Mouse (Mus musculus) neural tube, embryonic 15.5 days (tissue): ENCODE results near the gene Bach1. TPM values are rescaled to one million over a fixed set of nuclear protein-coding genes. Genes with fewer than 3 reads are reported as not detected.

Experiments used
- ATAC-seq: fragments of 200-750 bp; cut with Nextera tagmentation; 2 replicates; pipeline ENCODE4 v1.8.0; 2017; ENCODE audit warnings: mild to moderate bottlenecking, moderate TSS enrichment, moderate library complexity; ENCODE audit not compliant: low FRiP score
- H3K27ac ChIP-seq: fragments of 300-500 bp; sonication (generic); replicated peaks from 2 replicates; pipeline ENCODE4 v1.5.1; 2015; ENCODE audit warnings: mild to moderate bottlenecking, inconsistent platforms
- H3K27me3 ChIP-seq: fragments of 300-500 bp; sonication (generic); replicated peaks from 2 replicates; pipeline ENCODE4 v1.6.1; 2015; ENCODE audit warnings: inconsistent platforms
- H3K36me3 ChIP-seq: fragments of 300-500 bp; sonication (generic); 2 replicates; pipeline ENCODE4 v1.6.1; 2015; ENCODE audit warnings: inconsistent platforms
- H3K4me1 ChIP-seq: fragments of 300-500 bp; sonication (generic); 2 replicates; pipeline ENCODE4 v1.6.1; 2015; ENCODE audit warnings: inconsistent platforms
- H3K4me2 ChIP-seq: fragments of 300-500 bp; sonication (generic); 2 replicates; pipeline ENCODE4 v1.6.1; 2015; ENCODE audit warnings: inconsistent platforms, mild to moderate bottlenecking, moderate library complexity
- H3K4me3 ChIP-seq: fragments of 300-500 bp; sonication (generic); replicated peaks from 2 replicates; pipeline ENCODE4 v1.5.1; 2015; ENCODE audit warnings: mild to moderate bottlenecking, inconsistent platforms
- H3K9ac ChIP-seq: fragments of 300-500 bp; sonication (generic); replicated peaks from 2 replicates; pipeline ENCODE4 v1.6.1; 2015; ENCODE audit warnings: mild to moderate bottlenecking, inconsistent platforms
- H3K9me3 ChIP-seq: fragments of 300-500 bp; sonication (generic); replicated peaks from 2 replicates; pipeline ENCODE4 v1.6.1; 2016; ENCODE audit warnings: inconsistent platforms
- WGBS: fragments of 180-500 bp; shearing (Covaris S2); methylation state at CpG from one replicate; pipeline ENCODE4 v1.1.7; 2015; ENCODE audit warnings: mixed read lengths; 5-methylcytosine and 5-hydroxymethylcytosine counted together
- polyA plus RNA-seq: library from polyadenylated mRNA; unstranded; fragments of >200 nt; fragmentation: Nextera tagmentation; extraction: Ambion mirVana; gene quantifications from 2 replicates; pipeline ENCODE4 v1.2.1, GENCODE M21; 2015

Gene Bach1
- polyA plus RNA-seq, 1 experiment from 2014 or later: 15.7 TPM

DNA sequence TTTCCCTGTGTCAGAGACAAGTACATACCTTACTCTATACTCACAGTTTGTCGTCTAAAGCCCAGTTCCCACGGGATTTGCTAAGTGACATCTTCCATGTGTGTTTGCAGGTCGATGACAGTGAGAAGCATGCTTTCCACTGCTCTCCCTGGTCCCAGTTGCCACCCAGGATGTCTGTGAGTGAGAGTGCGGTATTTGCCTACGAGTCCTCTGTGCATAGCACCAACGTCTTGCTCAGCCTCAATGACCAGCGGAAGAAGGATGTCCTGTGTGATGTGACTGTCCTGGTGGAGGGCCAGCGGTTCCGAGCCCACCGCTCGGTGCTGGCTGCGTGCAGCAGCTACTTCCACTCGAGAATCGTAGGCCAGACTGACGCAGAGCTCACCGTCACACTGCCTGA lies 16.5 kb downstream of the Bach1 start:
- peaks cover 29% of the 10 kb centered on the region for H3K4me1 ChIP-seq
- no peak overlapping the region for H3K9ac ChIP-seq
- H3K27ac ChIP-seq: no peak overlapping the region
- peaks cover 11% of the 10 kb centered on the region for H3K36me3 ChIP-seq
- H3K4me2 ChIP-seq: no peak overlapping the region
- ATAC-seq: no peak
- no peaks in the 10 kb centered on the region for H3K9me3 ChIP-seq
- no peak overlapping the region for H3K4me3 ChIP-seq
- 89% methylated on average over 16 of the region's 16 CpGs for WGBS
- H3K27me3 ChIP-seq: no peaks in the 10 kb centered on the region

DNA sequence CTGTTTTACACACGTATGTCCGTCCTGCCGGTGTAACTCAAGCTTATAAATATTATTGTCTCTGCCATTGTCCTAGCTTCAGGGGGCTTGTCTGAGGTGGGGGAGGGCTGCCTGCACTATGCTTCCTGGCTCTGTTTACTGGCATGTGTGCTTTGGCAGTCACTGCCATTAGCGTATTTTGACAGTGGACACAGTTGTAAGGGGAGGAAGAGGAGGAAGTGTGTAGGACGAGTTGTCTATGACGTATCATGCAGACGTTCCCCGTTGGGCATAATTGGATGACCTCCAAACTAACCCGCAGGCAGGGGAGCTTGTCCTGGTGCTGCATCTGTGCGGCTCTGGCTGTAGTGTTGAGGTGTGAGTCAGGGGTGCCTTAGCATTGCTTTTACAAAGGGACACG lies 17.5 kb downstream of the Bach1 start:
- no peak overlapping the region for H3K4me2 ChIP-seq
- H3K4me3 ChIP-seq: no peak overlapping the region
- H3K27me3 ChIP-seq: no peaks in the 10 kb centered on the region
- ATAC-seq: no peak
- peaks cover 30% of the 10 kb centered on the region for H3K4me1 ChIP-seq
- H3K9me3 ChIP-seq: no peaks in the 10 kb centered on the region
- no peak overlapping the region for H3K27ac ChIP-seq
- H3K9ac ChIP-seq: no peak overlapping the region
- peaks cover 16% of the 10 kb centered on the region for H3K36me3 ChIP-seq
- WGBS: 68% methylated on average over 11 of the region's 11 CpGs

DNA sequence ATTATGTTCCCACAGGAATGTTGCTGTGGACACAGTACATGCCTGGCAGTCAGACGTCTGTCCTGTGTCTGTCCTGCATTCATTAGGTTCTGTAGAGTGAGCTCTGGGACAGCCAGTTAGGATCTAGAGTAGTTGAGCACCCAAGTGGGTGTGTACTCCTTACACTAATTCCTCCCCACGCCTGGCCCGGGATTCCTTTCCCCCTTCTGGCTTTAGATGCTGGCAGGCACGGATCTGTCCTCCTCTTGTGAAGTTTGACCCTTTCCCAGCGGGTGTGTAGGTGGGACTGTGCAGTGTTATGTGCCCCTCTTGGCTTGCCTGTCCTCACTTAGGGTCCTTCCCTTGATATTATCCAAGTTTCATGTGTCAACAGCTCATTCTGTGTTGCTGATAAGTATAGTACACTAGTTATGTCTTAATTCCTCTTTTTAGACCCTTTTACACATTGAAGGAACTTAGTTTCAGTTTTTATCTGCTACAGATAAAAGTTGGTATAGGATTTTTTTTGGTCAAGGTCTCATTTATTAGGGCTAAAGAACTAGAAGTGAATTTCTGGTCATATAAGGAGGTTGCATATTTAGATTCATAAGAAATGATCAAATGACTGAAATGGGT lies 18.4 kb downstream of the Bach1 start:
- no peak overlapping the region for H3K27ac ChIP-seq
- H3K4me1 ChIP-seq: peaks cover 30% of the 10 kb centered on the region
- WGBS: 80% methylated on average over 5 of the region's 5 CpGs
- H3K9ac ChIP-seq: no peak overlapping the region
- H3K36me3 ChIP-seq: peaks cover 21% of the 10 kb centered on the region
- H3K4me3 ChIP-seq: no peak overlapping the region
- no peaks in the 10 kb centered on the region for H3K9me3 ChIP-seq
- ATAC-seq: no peak
- no peaks in the 10 kb centered on the region for H3K27me3 ChIP-seq
- H3K4me2 ChIP-seq: no peak overlapping the region

DNA sequence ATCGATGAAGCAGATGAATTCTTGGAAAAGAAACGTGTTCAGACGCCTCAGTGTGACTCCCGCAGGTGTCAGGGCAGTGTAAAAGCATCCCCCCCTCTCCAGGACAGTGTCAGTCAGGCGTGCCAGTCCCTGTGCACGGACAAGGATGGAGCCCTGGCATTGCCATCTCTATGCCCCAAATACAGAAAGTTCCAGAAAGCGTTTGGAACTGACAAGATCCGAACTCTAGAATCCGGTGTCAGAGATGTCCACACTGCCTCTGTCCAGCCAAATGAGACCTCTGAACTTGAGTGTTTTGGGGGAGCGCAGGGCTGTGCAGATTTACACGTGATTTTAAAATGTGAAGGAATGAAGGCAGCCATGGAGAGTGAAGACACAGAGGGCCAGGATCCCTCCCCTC lies 20.3 kb downstream of the Bach1 start:
- ATAC-seq: no peak
- Histone ChIP-seq H3K4me2 (no peak overlapping the region), H3K9me3 (no peaks in the 10 kb centered on the region), H3K4me3 (no peak overlapping the region), H3K27ac (no peak overlapping the region), H3K4me1 (peaks cover 25% of the 10 kb centered on the region), H3K27me3 (no peaks in the 10 kb centered on the region), H3K36me3 (peaks cover 33% of the 10 kb centered on the region), H3K9ac (no peak overlapping the region)
- WGBS: 92% methylated on average over 11 of the region's 11 CpGs

DNA sequence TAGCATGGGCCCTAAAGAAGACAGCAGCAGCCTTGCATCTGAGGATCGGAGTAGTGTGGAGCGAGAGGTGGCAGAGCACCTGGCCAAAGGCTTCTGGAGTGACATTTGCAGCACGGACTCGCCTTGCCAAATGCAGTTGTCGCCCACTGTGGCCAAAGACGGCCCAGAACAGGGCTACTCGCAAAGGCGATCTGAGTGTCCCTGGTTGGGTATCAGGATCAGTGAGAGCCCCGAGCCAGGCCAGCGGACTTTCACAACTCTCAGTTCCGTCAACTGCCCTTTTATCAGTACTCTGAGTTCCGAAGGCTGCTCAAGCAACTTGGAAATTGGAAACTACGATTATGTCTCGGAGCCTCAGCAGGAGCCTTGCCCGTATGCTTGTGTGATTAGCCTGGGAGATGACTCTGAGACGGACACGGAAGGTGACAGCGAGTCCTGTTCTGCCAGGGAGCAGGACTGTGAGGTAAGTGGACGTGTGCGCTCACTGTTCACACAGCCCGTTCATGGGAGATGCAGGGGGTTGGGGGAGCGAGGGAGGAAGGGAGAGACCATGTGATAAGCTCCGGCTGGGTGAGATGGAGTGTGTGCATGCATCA lies 21.0 kb downstream of the Bach1 start:
- H3K4me2 ChIP-seq: no peak overlapping the region
- no peak overlapping the region for H3K9ac ChIP-seq
- peaks cover 19% of the 10 kb centered on the region for H3K4me1 ChIP-seq
- H3K36me3 ChIP-seq: peaks cover 37% of the 10 kb centered on the region
- ATAC-seq: no peak
- no peak overlapping the region for H3K27ac ChIP-seq
- no peaks in the 10 kb centered on the region for H3K27me3 ChIP-seq
- H3K9me3 ChIP-seq: no peaks in the 10 kb centered on the region
- no peak overlapping the region for H3K4me3 ChIP-seq
- WGBS: 94% methylated on average over 23 of the region's 23 CpGs

DNA sequence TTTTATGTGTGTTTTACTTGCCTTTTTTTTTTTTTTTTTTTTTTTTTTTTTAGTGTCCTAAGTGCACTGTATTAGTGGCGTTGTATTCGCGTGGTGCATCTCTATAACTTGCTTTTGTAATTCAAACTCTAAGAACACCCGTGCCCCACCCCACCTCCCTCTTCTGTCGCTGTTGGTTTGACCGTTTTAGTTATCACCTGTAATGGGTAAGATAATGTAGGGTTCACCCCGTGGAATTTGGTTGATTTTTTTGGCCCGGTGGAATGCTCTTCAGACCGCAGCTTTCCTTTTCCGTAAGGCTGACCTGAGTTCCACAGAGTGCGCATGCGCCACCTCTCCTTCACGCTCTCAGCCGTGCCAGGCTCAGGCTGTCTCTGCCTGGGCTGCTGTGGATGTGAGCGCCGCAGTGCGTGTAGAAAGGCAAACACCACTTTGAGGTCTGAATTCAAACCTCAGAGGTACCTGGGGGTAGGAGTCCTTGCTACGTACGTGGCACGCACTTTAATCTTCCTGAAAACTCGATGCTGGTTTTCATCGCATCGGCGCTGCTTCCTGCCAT lies 22.2 kb downstream of the Bach1 start:
- Histone ChIP-seq H3K9me3 (no peaks in the 10 kb centered on the region), H3K4me1 (peaks cover 9% of the 10 kb centered on the region; the same call in 1 of the 2 replicates), H3K27me3 (no peaks in the 10 kb centered on the region), H3K4me3 (no peak overlapping the region), H3K4me2 (no peak overlapping the region), H3K36me3 (peaks cover 43% of the 10 kb centered on the region), H3K9ac (no peak overlapping the region), H3K27ac (no peak overlapping the region)
- 96% methylated on average over 24 of the region's 24 CpGs for WGBS
- no peak for ATAC-seq

DNA sequence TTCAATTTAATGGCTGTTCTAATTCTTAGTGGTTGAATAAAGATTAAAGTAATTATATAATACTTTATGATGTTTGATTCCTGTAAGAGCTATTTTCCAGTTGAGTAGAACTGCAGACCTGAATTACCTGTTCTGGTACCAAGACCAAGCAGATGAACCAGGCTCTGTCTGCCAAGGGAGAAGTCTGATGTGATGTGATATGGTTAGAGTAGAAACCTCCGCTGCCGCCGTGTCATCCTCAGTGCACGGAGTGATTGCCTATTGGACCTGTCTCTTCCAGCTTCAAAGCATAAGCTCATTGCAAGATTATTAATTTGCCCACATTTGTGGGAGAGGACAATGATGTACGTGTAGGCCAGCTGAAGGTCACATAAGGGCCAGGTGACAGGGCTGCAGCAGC lies 24.1 kb downstream of the Bach1 start:
- no peaks in the 10 kb centered on the region for H3K9me3 ChIP-seq
- no peak for ATAC-seq
- H3K27me3 ChIP-seq: no peaks in the 10 kb centered on the region
- H3K4me3 ChIP-seq: no peak overlapping the region
- 97% methylated on average over 5 of the region's 5 CpGs for WGBS
- H3K9ac ChIP-seq: no peak overlapping the region
- peaks cover 11% of the 10 kb centered on the region; the same call in 1 of the 2 replicates for H3K4me1 ChIP-seq
- H3K27ac ChIP-seq: no peak overlapping the region
- no peak overlapping the region for H3K4me2 ChIP-seq
- H3K36me3 ChIP-seq: peaks cover 45% of the 10 kb centered on the region

DNA sequence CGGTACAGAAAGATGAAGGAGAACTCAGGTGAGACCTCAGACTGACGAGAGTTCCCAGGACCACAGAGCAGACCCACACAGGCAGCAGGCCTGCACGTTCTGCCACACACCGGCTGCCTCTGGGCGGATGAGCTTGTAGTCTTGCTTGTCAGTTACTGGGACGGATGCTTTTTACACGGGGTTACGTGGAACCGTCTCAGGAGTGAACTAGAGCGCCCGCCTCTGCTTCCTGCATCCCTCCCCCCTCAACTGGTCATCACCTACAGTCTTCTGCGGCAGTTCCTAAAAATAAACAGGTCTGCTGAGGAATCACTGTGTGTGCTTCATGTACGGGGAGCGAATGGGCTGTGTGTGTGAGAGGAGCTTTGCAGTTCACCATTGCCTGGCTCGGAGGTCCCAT lies 24.7 kb downstream of the Bach1 start:
- no peak overlapping the region for H3K9ac ChIP-seq
- no peak overlapping the region for H3K27ac ChIP-seq
- H3K9me3 ChIP-seq: no peaks in the 10 kb centered on the region
- H3K36me3 ChIP-seq: peaks cover 45% of the 10 kb centered on the region
- H3K27me3 ChIP-seq: no peaks in the 10 kb centered on the region
- no peak overlapping the region for H3K4me3 ChIP-seq
- no peak overlapping the region for H3K4me2 ChIP-seq
- WGBS: 91% methylated on average over 15 of the region's 15 CpGs
- no peak for ATAC-seq
- peaks cover 11% of the 10 kb centered on the region; the same call in 1 of the 2 replicates for H3K4me1 ChIP-seq

DNA sequence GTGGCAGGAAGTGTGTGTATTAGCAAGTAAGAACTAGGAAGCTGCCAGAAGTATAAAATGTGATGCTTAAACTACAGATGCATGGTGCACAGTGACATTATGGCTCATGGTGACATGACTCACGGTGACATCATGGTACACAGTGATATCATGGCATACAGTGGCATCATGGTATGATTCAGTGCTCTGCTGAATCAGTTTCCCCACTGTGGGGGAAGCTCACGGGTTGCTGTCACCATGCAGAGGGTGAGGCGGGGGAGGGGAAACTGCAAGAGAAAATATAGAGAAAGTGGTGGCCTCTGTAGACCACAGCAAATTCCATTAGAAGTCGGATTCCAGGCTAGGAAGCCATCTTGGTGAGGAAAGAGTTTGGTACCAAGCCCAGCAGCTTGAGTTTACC lies 26.1 kb downstream of the Bach1 start:
- Histone ChIP-seq H3K27me3 (no peaks in the 10 kb centered on the region), H3K4me3 (no peak overlapping the region), H3K4me1 (peaks cover 11% of the 10 kb centered on the region; the same call in 1 of the 2 replicates), H3K9ac (no peak overlapping the region), H3K27ac (no peak overlapping the region), H3K36me3 (peaks cover 47% of the 10 kb centered on the region), H3K9me3 (no peaks in the 10 kb centered on the region), H3K4me2 (no peak overlapping the region)
- 92% methylated on average over 4 of the region's 4 CpGs for WGBS
- ATAC-seq: no peak

DNA sequence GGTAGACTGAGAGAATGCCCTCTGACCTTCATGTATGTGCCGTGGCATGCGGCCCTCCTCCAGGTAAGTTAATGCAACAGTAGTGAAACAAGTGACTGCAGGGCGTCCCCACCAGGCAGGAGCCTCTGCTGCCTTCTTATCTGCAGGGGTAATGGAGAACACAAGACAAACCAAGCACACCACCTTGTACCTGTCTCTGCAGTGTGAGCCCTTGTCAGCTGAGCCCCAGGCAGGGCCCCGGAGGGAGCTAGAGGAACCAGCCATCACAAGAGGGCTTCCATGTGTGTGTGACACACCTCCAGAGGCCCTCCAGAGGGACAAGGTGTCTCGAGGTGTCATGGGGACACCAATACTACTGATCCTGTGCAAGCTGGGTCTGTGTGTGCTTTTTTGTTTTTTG lies 26.5 kb downstream of the Bach1 start:
- Histone ChIP-seq H3K27ac (no peak overlapping the region), H3K9me3 (no peaks in the 10 kb centered on the region), H3K36me3 (peaks cover 51% of the 10 kb centered on the region), H3K9ac (no peak overlapping the region), H3K4me1 (peaks cover 7% of the 10 kb centered on the region; the same call in 1 of the 2 replicates), H3K27me3 (no peaks in the 10 kb centered on the region), H3K4me2 (no peak overlapping the region), H3K4me3 (no peak overlapping the region)
- ATAC-seq: no peak
- WGBS: 96% methylated on average over 5 of the region's 5 CpGs

DNA sequence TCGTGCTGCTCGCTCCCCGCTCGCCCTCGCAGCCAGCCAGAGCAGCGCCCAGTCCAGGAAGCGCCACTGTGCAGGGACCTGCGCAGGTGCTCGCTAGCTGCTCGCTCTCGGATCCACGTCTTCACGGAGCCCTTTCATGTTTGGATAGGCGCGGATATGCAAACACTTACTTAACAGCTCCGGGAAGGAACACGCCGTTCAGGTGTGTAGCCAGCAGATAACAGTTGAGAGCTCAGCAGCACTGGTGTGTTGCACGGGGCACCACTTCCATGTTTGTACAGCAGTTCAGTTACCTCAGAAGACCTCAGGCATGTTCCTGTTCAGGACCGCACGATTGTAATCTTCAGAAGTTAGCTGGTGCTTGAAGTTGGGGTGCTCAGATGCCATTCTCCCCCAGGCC lies 27.2 kb downstream of the Bach1 start:
- Histone ChIP-seq H3K9ac (no peak overlapping the region), H3K27ac (no peak overlapping the region), H3K4me3 (no peak overlapping the region), H3K4me1 (0 out of 2 replicates have a peak, but pooled peaks cover 6% of the 10 kb centered on the region), H3K36me3 (peaks cover 56% of the 10 kb centered on the region), H3K4me2 (no peak overlapping the region), H3K9me3 (no peaks in the 10 kb centered on the region), H3K27me3 (no peaks in the 10 kb centered on the region)
- no peak for ATAC-seq
- WGBS: 93% methylated on average over 21 of the region's 21 CpGs

DNA sequence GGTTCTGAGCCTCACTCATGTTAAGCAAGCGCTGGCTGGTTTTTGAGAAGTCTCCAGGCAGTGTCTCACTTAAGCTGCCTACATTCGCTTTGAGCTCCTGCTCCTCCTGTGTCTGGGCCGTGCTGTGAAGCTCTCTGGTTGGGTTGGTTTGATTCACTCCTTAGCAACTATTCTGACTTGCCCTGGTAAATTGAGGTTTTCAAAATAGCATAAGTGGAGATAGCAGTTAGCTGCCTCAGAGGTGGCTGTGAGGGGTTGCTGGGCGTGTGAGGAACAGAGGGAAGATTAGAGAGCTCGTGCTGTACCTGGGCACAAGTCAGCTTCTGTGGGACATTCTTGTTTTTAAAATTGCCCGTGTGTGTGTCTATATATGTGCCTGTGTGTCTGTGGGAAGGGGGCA lies 27.6 kb downstream of the Bach1 start:
- no peak for ATAC-seq
- Histone ChIP-seq H3K36me3 (peaks cover 56% of the 10 kb centered on the region), H3K27ac (no peak overlapping the region), H3K9me3 (no peaks in the 10 kb centered on the region), H3K4me2 (no peak overlapping the region), H3K27me3 (no peaks in the 10 kb centered on the region), H3K4me3 (no peak overlapping the region), H3K4me1 (0 out of 2 replicates have a peak, but pooled peaks cover 6% of the 10 kb centered on the region), H3K9ac (no peak overlapping the region)
- 97% methylated on average over 6 of the region's 6 CpGs for WGBS
